Mouse (Mus musculus) small intestine, adult 2 months (tissue): ENCODE data around the gene C2cd5.

Experiments used
- CTCF ChIP-seq: fragments of 200-500 bp; IDR thresholded peaks from 2 replicates; pipeline ENCODE4 v1.5.1; 2012; ENCODE audit warnings: low read depth, mild to moderate bottlenecking, control low read depth, inconsistent platforms, low read length, moderate library complexity, mixed read lengths; ENCODE audit not compliant: insufficient replicate concordance, insufficient read length; ENCODE audit errors: extremely low read depth
- POLR2A ChIP-seq: fragments of 200-500 bp; IDR thresholded peaks from 2 replicates; pipeline ENCODE4 v1.6.1; 2012; ENCODE audit warnings: low read depth, mild to moderate bottlenecking, control low read depth, inconsistent platforms, low read length, moderate library complexity

DNA sequence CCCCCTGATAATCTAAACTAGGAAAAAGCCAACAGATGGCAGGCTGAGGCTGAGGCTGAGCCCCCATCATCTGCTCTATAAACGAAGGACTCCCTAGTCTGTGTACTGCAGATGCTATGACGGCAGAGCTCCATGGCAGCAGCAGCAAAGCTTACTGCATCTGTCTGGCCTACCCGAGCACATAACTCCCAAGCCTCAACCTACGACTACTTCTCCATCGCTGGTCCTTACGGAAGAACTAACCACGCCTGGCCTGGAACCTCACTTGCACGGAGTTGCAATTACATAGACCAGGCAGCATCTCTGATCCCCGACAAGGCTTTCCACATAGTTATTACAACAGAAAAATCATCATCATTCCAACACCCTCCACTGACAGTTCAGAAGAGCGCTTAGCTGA, 23.5 kb downstream of the C2cd5 start:
- TF ChIP-seq POLR2A (no peak), CTCF (no peak)
